Mouse (Mus musculus): ENCODE data around the gene Med26.

Med26 gene

GRCm38 (mm10) chr8:72487014-72487413 lies 61.1 kb downstream of the Med26 start:
- no peak for DNase-seq (ENCODE audit: low read depth)

- no peak for DNase-seq (ENCODE audit: low read depth)
Observed at GRCm38 (mm10) chr8:72485456-72486199, 62.4 kb downstream of the Med26 start.

GRCm38 (mm10) chr8:72474826-72475546 lies 73.1 kb downstream of the Med26 start, which contains the start of gene Cherp:
TSS of gene Cherp (minus strand) at chr8:72475226.
- DNase-seq (ENCODE audit: low read depth) = peak; percentile 99

GRCm38 (mm10) chr8:72470684-72471083 lies 77.4 kb downstream of the Med26 start:
- no peak for DNase-seq (ENCODE audit: low read depth)

GRCm38 (mm10) chr8:72469984-72470383 lies 78.1 kb downstream of the Med26 start:
- no peak for DNase-seq (ENCODE audit: low read depth)

- no peak for DNase-seq (ENCODE audit: low read depth)
Observed at GRCm38 (mm10) chr8:72469243-72469642, 78.8 kb downstream of the Med26 start.

GRCm38 (mm10) chr8:72464211-72464610 lies 83.9 kb downstream of the Med26 start:
- DNase-seq (ENCODE audit: low read depth) = no peak

- no peak for DNase-seq (ENCODE audit: low read depth)
Observed at GRCm38 (mm10) chr8:72459881-72460533, 88.1 kb downstream of the Med26 start.

- no peak for DNase-seq (ENCODE audit: low read depth)
Observed at GRCm38 (mm10) chr8:72458457-72458856, 89.6 kb downstream of the Med26 start.

GRCm38 (mm10) chr8:72457806-72458205 lies 90.3 kb downstream of the Med26 start:
- no peak for DNase-seq (ENCODE audit: low read depth)

GRCm38 (mm10) chr8:72455317-72455716 lies 92.8 kb downstream of the Med26 start:
- no peak for DNase-seq (ENCODE audit: low read depth)

- no peak for DNase-seq (ENCODE audit: low read depth)
Observed at GRCm38 (mm10) chr8:72453904-72454303, 94.2 kb downstream of the Med26 start.

- no peak for DNase-seq (ENCODE audit: low read depth)
Observed at GRCm38 (mm10) chr8:72451516-72451915, 96.6 kb downstream of the Med26 start.

GRCm38 (mm10) chr8:72445071-72445470 lies 103.0 kb downstream of the Med26 start:
- no peak for DNase-seq (ENCODE audit: low read depth)
